Mouse (Mus musculus): Measurements from ENCODE around the gene Adamts10. TPM values are rescaled to one million over a fixed set of nuclear protein-coding genes. Genes with fewer than 3 reads are reported as not detected.

The Adamts10 gene
- polyA plus RNA-seq, 1 experiment from 2014 or later, result 25.9 TPM

DNA sequence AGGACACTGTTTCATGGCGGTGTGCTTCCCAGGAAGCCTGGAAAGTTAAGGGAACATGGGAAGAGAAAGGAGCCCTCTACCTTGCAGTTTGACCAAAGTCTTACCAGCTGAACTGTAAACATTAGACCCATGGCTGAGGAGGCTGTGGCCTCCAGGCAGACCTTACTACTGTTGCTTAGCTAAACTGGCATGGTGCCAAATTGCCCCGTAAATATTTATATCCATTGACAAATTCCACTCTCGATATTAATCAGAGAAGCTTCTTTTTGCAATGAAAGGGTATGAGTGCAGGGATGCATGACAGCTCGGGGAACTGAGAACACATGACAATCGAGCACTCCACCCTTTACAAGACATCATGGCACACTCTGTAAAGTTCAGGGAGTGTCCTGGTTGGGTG lies 13.8 kb upstream of the Adamts10 start:
- Histone ChIP-seq H3K4me2 (no peak overlapping the region), H3K4me1 (ENCODE audit: control insufficient read depth, insufficient read depth, low read length) (no peaks in the 10 kb centered on the region), H3K27ac (ENCODE audit: low read depth, low read length) (no peak overlapping the region), H3K4me3 (ENCODE audit: low read depth, low read length) (no peak overlapping the region), H3K9me3 (ENCODE audit: control insufficient read depth, low read length) (no peaks in the 10 kb centered on the region), H3K27me3 (ENCODE audit: control insufficient read depth, insufficient read depth, low read length) (no peaks in the 10 kb centered on the region), H3K9ac (ENCODE audit: low read length) (no peak overlapping the region), H3K36me3 (ENCODE audit: control insufficient read depth, insufficient read depth, low read length) (no peaks in the 10 kb centered on the region)
- DNase-seq (ENCODE audit: low spot score, missing footprints), result no peak
- 83% methylated on average over 5 of the region's 5 CpGs for WGBS
- ATAC-seq (ENCODE audit: low FRiP score), result no peak

DNA sequence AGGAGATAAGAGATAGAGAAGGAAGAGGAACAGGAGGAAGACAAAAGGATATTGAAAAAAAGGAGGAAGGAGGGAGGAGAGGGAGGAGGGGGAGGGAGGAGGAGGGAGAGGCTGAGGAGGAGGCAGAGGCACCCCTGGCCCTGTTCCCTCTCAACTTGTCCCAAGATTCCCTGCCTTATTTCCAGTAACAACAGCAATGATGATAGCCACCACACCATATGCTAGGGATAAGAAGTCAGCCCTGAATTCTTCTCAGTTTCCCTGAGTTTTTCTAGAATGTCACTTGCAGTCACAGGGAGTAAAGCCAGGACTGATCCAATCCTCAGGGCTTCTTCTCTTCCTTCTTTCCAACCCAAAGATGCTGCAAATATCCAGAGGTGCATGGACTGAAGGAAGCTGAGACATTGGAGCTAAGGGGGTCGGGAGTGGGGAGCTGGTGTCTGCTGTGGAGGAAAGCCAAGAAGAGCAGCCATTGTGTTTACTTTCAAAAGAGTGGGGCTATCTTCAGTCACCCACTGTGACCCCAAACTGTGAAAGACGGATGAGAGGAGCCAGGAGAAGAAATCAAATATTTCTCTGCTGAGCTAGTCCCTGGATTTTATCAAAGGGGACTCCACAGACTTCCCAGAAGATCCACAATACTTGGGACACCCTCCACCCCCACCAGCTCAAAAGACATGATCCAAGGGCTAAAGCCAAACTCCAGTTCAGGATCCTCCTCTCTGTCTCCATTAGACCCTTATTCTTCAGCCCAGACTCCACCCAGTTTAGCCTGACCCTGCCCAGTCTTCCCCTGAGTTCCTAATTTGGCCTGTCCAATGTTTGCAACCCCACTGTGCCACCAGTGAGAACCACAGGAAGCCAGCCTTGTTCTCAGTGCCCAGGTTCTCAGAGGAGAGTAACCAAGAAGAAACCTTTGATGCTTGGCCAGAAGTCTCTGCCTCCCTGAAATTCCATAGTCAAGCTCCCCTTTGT lies 11.3 kb upstream of the Adamts10 start:
- Histone ChIP-seq H3K9ac (ENCODE audit: low read length) (no peak overlapping the region), H3K9me3 (ENCODE audit: control insufficient read depth, low read length) (no peaks in the 10 kb centered on the region), H3K4me2 (no peak overlapping the region), H3K27ac (ENCODE audit: low read depth, low read length) (no peak overlapping the region), H3K27me3 (ENCODE audit: control insufficient read depth, insufficient read depth, low read length) (no peaks in the 10 kb centered on the region), H3K4me1 (ENCODE audit: control insufficient read depth, insufficient read depth, low read length) (no peaks in the 10 kb centered on the region), H3K4me3 (ENCODE audit: low read depth, low read length) (no peak overlapping the region), H3K36me3 (ENCODE audit: control insufficient read depth, insufficient read depth, low read length) (no peaks in the 10 kb centered on the region)
- 37% methylated on average over 2 of the region's 2 CpGs for WGBS
- DNase-seq (ENCODE audit: low spot score, missing footprints), result no peak
- no peak for ATAC-seq (ENCODE audit: low FRiP score)

DNA sequence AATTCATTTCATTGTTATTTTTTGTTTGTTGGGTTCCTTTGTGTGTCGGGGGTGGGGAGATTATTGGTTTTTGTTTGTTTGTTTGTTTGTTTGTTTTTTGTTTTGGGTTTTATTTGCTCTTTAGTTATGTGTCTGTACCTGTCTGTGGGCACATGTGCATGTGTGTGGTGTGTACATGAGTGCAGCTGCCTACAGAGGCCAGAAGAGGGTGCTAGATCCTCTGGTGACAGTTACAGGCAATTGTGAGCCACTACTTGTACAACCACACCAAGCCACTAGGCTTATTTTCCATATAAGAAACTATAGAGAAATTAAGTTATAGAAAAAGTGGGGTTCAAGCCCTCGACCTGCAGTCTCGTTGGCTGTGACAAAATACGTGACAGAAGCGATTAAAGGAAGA lies 10.1 kb upstream of the Adamts10 start:
- Histone ChIP-seq H3K4me3 (ENCODE audit: low read depth, low read length) (no peak overlapping the region), H3K27me3 (ENCODE audit: control insufficient read depth, insufficient read depth, low read length) (no peaks in the 10 kb centered on the region), H3K27ac (ENCODE audit: low read depth, low read length) (no peak overlapping the region), H3K9me3 (ENCODE audit: control insufficient read depth, low read length) (no peaks in the 10 kb centered on the region), H3K4me1 (ENCODE audit: control insufficient read depth, insufficient read depth, low read length) (no peaks in the 10 kb centered on the region), H3K9ac (ENCODE audit: low read length) (no peak overlapping the region), H3K4me2 (no peak overlapping the region), H3K36me3 (ENCODE audit: control insufficient read depth, insufficient read depth, low read length) (no peaks in the 10 kb centered on the region)
- WGBS, result 86% methylated on average over 5 of the region's 5 CpGs
- DNase-seq (ENCODE audit: low spot score, missing footprints) (no peak), ATAC-seq (ENCODE audit: low FRiP score) (no peak)

- Histone ChIP-seq H3K27me3 (ENCODE audit: control insufficient read depth, insufficient read depth, low read length) (no peaks in the 10 kb centered on the region), H3K4me3 (ENCODE audit: low read depth, low read length) (no peak overlapping the region), H3K27ac (ENCODE audit: low read depth, low read length) (no peak overlapping the region), H3K4me1 (ENCODE audit: control insufficient read depth, insufficient read depth, low read length) (peaks cover 10% of the 10 kb centered on the region), H3K9ac (ENCODE audit: low read length) (no peak overlapping the region), H3K36me3 (ENCODE audit: control insufficient read depth, insufficient read depth, low read length) (no peaks in the 10 kb centered on the region), H3K4me2 (no peak overlapping the region), H3K9me3 (ENCODE audit: control insufficient read depth, low read length) (no peaks in the 10 kb centered on the region)
- DNase-seq (ENCODE audit: low spot score, missing footprints) (no peak), ATAC-seq (ENCODE audit: low FRiP score) (no peak)
- WGBS, result 78% methylated on average over 1 of the region's 1 CpGs
These were observed 3.6 kb upstream of the Adamts10 start for GRCm38 (mm10) chr17:33520366-33520765.

DNA sequence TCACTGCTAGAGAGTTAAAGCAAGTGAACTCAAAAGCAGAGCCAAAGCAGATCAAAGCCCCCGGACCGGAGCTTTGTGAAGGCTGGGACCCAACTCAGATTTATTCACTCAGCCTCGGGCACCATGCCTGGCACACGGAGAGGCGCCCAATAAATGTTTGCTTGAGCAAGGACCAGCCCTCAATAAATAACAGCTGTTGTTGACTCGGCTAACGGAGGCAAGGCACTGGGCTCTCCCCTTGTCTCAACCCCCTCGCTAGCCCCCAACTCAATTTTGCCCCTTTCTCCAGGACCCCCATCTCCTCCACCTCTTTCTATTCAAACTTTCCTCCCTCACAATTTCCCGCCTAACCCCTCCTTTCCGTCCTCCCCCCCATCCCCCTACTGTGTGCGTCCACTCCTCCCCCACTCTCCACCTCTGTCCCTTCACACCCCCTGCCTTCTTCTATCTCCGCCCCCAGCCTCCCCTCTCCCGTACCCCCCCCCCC lies 530 bp upstream of the Adamts10 start:
- no peaks in the 10 kb centered on the region for H3K9me3 ChIP-seq (ENCODE audit: control insufficient read depth, low read length)
- peak; percentile 65 for ATAC-seq (ENCODE audit: low FRiP score)
- peak; percentile 93 for DNase-seq (ENCODE audit: low spot score, missing footprints)
- H3K27me3 ChIP-seq (ENCODE audit: control insufficient read depth, insufficient read depth, low read length), result no peaks in the 10 kb centered on the region
- H3K4me3 ChIP-seq (ENCODE audit: low read depth, low read length), result peak overlapping the region; percentile 64
- H3K9ac ChIP-seq (ENCODE audit: low read length), result peak overlapping the region; percentile 79
- H3K36me3 ChIP-seq (ENCODE audit: control insufficient read depth, insufficient read depth, low read length), result no peaks in the 10 kb centered on the region
- 7% methylated on average over 13 of the region's 13 CpGs for WGBS
- H3K4me1 ChIP-seq (ENCODE audit: control insufficient read depth, insufficient read depth, low read length), result peaks cover 10% of the 10 kb centered on the region
- H3K27ac ChIP-seq (ENCODE audit: low read depth, low read length), result peak overlapping the region; percentile 47; the same call in 1 of the 2 replicates
- H3K4me2 ChIP-seq, result peak overlapping the region; percentile 59

DNA sequence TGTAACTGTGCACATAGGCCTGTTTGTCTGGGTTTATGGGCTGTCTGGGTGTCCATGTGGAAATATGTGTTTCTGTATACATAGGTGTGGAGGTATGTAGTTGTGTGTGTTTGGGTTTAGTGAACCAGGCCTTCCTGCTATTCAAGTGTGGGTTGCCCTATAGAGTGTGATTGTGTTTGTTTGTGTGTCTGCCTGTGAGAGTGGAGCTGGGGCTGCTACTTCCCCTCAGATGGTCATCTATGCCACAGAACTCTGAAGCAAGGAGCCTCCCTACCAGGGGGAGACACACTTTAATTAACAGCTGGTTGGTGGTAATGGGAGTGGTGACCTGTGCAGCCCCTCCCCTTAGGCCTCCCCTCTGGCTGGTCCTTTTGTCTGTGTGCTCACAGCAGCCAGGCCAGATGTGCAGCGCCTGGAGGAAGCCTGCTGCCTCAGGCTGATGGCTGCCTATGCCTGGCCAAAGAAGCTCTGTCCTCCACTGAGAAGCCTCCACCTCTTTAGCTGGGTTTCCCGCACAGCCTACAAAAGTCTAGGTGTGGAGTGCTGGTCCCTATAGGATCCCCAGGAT lies 886 bp downstream of the Adamts10 start:
- DNase-seq (ENCODE audit: low spot score, missing footprints) (peak; percentile 91), ATAC-seq (ENCODE audit: low FRiP score) (peak; percentile 42)
- no peaks in the 10 kb centered on the region for H3K27me3 ChIP-seq (ENCODE audit: control insufficient read depth, insufficient read depth, low read length)
- H3K27ac ChIP-seq (ENCODE audit: low read depth, low read length), result peak overlapping the region; percentile 47; the same call in 1 of the 2 replicates
- 7% methylated on average over 2 of the region's 2 CpGs for WGBS
- H3K9ac ChIP-seq (ENCODE audit: low read length), result peak overlapping the region; percentile 79
- no peaks in the 10 kb centered on the region for H3K9me3 ChIP-seq (ENCODE audit: control insufficient read depth, low read length)
- peaks cover 4% of the 10 kb centered on the region for H3K36me3 ChIP-seq (ENCODE audit: control insufficient read depth, insufficient read depth, low read length)
- H3K4me1 ChIP-seq (ENCODE audit: control insufficient read depth, insufficient read depth, low read length), result peaks cover 10% of the 10 kb centered on the region
- H3K4me2 ChIP-seq, result peak overlapping the region; percentile 59
- peak overlapping the region; percentile 64 for H3K4me3 ChIP-seq (ENCODE audit: low read depth, low read length)

- peaks cover 10% of the 10 kb centered on the region for H3K4me1 ChIP-seq (ENCODE audit: control insufficient read depth, insufficient read depth, low read length)
- no peak overlapping the region for H3K4me3 ChIP-seq (ENCODE audit: low read depth, low read length)
- H3K4me2 ChIP-seq, result no peak overlapping the region
- no peaks in the 10 kb centered on the region for H3K9me3 ChIP-seq (ENCODE audit: control insufficient read depth, low read length)
- H3K9ac ChIP-seq (ENCODE audit: low read length), result no peak overlapping the region
- ATAC-seq (ENCODE audit: low FRiP score) (no peak), DNase-seq (ENCODE audit: low spot score, missing footprints) (no peak)
- H3K27me3 ChIP-seq (ENCODE audit: control insufficient read depth, insufficient read depth, low read length), result no peaks in the 10 kb centered on the region
- 67% methylated on average over 3 of the region's 3 CpGs for WGBS
- H3K36me3 ChIP-seq (ENCODE audit: control insufficient read depth, insufficient read depth, low read length), result peaks cover 9% of the 10 kb centered on the region
- no peak overlapping the region for H3K27ac ChIP-seq (ENCODE audit: low read depth, low read length)
These were observed 2.5 kb downstream of the Adamts10 start for GRCm38 (mm10) chr17:33526506-33526905.

DNA sequence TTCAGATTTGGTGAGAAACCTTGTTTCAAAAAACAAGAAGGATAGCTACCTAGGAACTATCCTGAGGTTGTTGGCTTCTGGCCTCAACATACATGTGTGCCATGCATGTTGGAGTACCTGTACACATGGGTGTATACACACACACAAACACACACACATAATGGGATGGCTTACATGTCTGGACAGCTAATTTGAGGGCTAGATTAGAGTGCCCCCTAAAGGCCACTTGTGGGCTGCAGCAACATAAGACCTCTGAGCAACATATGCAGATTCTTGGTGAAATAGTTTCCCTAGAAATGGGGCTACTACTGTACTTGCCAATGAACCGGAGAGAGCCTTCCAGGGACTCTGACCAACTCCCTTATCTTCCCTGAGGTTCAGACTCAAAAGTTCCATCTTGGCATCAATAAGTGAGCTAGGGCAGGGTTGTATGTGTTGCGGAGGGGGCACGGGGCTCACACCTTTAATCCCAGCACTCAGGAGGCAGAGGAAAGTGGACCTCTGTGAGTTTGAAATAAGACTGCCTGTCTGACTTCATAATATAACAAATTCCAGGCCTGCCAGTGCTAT lies 15.2 kb downstream of the Adamts10 start:
- Histone ChIP-seq H3K9me3 (ENCODE audit: control insufficient read depth, low read length) (no peaks in the 10 kb centered on the region), H3K36me3 (ENCODE audit: control insufficient read depth, insufficient read depth, low read length) (peaks cover 2% of the 10 kb centered on the region; the same call in 1 of the 2 replicates), H3K4me2 (no peak overlapping the region), H3K4me3 (ENCODE audit: low read depth, low read length) (no peak overlapping the region), H3K27ac (ENCODE audit: low read depth, low read length) (no peak overlapping the region), H3K9ac (ENCODE audit: low read length) (no peak overlapping the region), H3K27me3 (ENCODE audit: control insufficient read depth, insufficient read depth, low read length) (no peaks in the 10 kb centered on the region), H3K4me1 (ENCODE audit: control insufficient read depth, insufficient read depth, low read length) (no peaks in the 10 kb centered on the region)
- ATAC-seq (ENCODE audit: low FRiP score), result no peak
- WGBS, result 93% methylated on average over 3 of the region's 3 CpGs
- DNase-seq (ENCODE audit: low spot score, missing footprints), result peak; percentile 92

GRCm38 (mm10) chr17:33539878-33540277 lies 15.9 kb downstream of the Adamts10 start:
- Histone ChIP-seq H3K27ac (ENCODE audit: low read depth, low read length) (no peak overlapping the region), H3K4me2 (no peak overlapping the region), H3K4me3 (ENCODE audit: low read depth, low read length) (no peak overlapping the region), H3K36me3 (ENCODE audit: control insufficient read depth, insufficient read depth, low read length) (peaks cover 2% of the 10 kb centered on the region; the same call in 1 of the 2 replicates), H3K9me3 (ENCODE audit: control insufficient read depth, low read length) (no peaks in the 10 kb centered on the region), H3K4me1 (ENCODE audit: control insufficient read depth, insufficient read depth, low read length) (no peaks in the 10 kb centered on the region), H3K27me3 (ENCODE audit: control insufficient read depth, insufficient read depth, low read length) (no peaks in the 10 kb centered on the region), H3K9ac (ENCODE audit: low read length) (no peak overlapping the region)
- no peak for ATAC-seq (ENCODE audit: low FRiP score)
- WGBS, result 89% methylated on average over 4 of the region's 4 CpGs
- no peak for DNase-seq (ENCODE audit: low spot score, missing footprints)
